Mouse (Mus musculus) left cerebral cortex, postnatal 4 days (tissue): Measurements from ENCODE around the gene Smpdl3a. TPM values are rescaled to one million over a fixed set of nuclear protein-coding genes. Genes with fewer than 3 reads are reported as not detected.

Experiments used
- DNase-seq: peaks from one replicate; pipeline ENCODE4 v3.0.0-alpha.2; 2022
- intact Hi-C: fragments of 180-260 bp; cut with DNase I; formaldehyde crosslinking; loops from one replicate; pipeline ENCODE4 v1.15.1; 2025
- total RNA-seq, 2 experiments: library from RNA; stranded (reverse); gene quantifications; 2 replicates each; pipeline ENCODE4 v1.2.3; 2021

Smpdl3a gene
- 10 to 100 TPM; 17.0 to 17.5 TPM for total RNA-seq

DNA sequence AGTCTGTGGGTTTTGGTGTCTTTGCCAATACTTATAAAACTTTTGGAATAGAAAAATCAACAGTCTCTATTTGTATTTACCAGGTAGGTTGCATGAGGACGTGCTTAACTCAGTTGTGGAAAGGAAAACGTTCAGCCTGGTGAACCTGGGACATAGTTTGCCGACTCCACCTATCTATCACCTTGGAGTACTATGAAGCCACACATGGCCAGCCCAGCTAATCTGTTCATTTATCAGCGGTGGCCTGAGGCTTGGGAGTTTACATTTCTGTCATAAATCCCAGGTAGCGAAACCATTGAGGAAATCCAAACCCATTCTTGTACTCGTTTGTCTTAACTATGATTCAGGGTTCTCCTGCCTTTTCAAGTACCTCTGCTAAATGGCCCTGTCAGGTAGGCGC is at the start of gene Smpdl3a:
Gene Smpdl3a (plus strand): TSS at position 318 of the 400 bp plus-strand sequence.
- no peak for DNase-seq
- intact Hi-C loops = no loop called here

DNA sequence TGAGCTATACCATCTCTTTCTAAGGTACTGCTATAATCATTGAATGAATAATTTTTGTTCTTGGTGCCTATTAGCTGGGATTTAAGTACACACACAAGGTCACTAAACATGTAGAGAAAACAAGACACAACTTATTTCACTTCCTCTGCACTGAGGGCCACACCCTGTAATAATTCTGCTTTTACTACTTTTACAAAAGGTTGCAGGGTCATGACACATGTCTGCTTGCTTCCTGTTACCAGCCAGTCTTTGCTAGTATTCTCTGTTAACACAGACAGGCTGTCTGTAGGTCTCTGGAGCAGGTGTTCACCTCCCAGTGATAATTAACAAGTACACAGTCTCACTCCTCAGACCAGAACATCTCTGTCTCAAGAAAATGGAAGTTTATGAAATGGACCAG is 48.7 kb upstream of the Smpdl3a start:
- DNase-seq = no peak
- intact Hi-C loops = loop anchor here (5.0 to 10.0 kb wide), 2 partner anchors 52 to 201 kb away; no protein-coding TSS in a partner anchor

DNA sequence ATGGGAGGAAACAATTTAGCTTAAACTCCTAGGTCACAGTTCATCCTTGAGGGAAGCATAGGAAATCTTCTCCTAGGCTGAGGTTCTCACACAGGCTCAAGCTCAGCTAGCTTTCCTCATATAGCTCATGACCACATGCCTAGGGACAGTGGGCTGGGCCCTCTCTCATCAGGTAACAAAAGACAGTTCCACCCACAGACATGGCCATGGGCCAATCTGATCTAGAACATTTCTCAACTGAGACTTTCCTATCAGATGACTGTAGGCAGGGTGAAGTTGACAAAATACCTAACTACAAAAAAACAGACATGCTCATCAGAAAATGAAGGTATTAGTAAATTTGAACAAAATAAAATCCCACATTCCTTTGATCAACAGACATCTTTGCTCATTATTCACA is 47.0 kb upstream of the Smpdl3a start:
- DNase-seq = no peak
- intact Hi-C loops = loop anchor here (5.0 to 10.0 kb wide), 2 partner anchors 50 to 202 kb away; no protein-coding TSS in a partner anchor

DNA sequence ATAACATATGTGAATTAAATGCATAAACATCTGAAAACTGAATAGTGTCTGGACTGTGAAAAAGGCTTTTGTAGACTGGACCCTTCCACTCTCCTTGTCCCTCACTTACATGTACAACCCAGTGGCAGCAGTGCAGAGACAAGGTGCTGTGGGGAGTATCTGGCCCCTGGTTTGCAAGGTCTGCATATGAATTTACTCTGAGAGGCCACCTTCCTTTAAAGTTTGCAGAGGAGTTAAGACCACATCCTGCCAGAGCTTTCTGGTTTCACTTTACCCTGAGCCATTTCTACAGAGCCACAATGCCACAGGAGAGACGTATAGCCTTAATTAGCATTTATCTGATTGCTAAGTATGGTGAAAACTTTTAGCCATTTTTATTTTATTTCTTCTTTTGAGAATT is 40.8 kb upstream of the Smpdl3a start:
- intact Hi-C loops = no loop called here
- DNase-seq = no peak

DNA sequence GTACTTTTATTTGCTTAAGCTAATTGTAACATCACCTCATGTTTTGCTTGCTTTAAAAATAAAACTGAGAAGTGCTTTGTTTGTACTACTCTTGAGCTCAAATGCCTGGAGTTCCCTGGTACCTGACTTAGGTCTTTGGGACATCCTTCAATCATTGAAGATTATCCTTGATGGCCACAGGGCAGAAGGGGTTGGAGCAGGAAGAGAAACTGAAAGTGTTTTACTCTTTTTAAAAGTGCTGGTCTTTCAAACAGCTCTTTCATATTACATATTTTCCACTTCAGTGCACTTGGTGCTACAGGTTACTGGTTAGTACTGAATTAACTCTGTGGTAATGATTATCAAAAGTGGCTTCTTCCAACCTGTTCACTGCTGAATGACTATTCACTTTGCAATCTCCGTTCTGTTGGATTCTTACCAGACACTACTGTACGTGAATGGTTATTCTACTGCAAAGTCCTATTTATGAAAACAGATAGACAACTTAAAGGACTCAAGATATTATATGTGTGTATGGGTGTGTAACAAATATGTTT is 38.9 kb upstream of the Smpdl3a start:
- no peak for DNase-seq
- intact Hi-C loops = no loop called here

DNA sequence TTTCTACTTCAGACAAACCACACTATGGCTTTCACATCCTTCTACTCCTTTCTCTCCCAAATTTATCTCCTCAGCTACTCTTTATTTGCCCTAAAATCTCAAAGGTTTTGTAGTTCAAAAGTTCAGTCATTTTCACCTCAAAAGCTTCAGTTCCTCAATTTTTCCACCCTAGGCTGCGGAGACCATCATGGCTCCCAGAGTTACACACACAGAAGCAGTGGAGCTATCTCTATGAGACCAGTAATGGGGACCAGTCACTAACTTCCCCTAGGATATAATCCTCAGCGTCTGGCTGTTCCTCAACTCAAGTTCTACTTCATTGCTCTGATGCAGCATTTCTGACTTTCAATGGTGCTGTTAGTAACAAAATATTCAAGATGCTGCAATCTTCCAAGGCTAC is 35.1 kb upstream of the Smpdl3a start:
- DNase-seq = no peak
- intact Hi-C loops = no loop called here

DNA sequence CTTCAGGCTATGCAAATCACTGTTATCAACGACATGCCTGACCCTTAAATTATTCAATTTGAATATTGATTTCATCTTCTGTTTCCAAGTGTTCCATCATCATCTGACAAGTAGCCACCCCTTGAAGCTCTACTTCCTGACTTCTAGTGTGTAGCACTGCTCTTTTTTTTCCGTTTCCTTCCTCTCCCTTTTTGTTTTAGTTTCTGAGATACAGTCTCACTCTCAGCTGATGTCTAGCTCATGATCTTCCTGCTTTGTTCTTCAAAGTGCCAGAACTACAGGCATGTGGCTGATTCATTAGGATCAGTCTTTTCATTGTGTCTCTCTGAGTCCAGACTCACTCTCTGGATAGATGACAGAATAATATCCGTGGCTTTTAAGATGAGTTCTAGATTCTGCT is 33.4 kb upstream of the Smpdl3a start:
- intact Hi-C loops = no loop called here
- no peak for DNase-seq

DNA sequence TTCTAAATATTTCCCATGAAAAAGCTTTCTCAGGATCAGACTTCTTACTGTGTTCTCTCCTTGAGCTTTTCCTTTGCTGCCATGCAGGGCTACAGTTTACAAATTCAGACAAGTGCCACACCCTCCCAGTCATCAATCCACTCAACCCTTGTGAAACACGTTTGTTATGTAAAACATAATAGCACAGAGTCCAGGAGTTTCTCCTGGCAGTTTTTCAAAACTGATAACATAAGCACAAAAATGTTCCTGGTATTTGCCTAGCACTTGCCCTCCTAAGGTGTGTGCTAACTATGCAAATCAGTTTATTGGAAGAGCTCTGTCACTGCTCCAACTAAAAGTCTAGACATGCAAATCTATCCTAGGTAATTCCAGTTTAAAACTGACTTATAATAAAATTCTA is 31.1 kb upstream of the Smpdl3a start:
- DNase-seq = no peak
- intact Hi-C loops = no loop called here

DNA sequence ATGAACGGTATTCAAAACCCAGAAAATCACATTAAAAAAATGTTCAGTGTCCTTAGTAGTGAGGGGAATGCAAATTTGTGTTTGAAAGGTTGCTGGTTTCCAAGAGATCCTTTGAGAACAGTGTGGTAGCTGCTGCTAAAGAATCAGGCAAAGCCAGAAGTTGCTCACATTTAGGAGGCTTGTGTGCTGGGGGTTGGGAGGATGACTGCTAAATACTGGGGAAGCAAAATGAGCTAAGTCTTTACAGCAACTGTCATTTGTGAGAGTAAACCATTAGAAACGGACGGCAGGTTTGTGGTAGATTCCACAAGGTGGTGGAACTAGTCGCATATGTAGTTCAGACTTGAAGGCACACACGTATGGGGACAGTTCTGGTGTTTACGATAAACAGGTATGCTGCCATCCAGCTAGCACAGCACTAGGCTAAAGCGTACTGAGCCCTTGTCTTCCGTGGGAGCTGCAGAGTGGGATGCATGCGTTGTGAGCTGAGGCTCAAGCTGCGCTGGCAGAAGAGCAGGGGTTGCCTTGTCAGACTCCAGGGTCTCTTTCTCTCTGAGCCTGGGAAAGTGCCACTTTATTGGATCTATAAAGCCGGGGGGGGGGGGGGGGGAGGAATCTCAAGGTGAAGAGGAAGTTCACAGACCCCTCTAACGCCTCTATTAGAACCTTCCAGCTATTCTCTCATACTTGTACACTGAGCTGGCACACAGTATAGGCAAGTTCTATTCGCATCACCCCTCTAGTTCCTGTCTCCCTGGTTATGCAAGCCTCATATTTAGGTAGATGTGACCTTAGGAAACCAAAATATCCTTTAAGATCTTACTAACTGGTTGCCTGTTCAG is 10.6 kb upstream of the Smpdl3a start:
- DNase-seq = peak; percentile 10
- intact Hi-C loops = no loop called here

DNA sequence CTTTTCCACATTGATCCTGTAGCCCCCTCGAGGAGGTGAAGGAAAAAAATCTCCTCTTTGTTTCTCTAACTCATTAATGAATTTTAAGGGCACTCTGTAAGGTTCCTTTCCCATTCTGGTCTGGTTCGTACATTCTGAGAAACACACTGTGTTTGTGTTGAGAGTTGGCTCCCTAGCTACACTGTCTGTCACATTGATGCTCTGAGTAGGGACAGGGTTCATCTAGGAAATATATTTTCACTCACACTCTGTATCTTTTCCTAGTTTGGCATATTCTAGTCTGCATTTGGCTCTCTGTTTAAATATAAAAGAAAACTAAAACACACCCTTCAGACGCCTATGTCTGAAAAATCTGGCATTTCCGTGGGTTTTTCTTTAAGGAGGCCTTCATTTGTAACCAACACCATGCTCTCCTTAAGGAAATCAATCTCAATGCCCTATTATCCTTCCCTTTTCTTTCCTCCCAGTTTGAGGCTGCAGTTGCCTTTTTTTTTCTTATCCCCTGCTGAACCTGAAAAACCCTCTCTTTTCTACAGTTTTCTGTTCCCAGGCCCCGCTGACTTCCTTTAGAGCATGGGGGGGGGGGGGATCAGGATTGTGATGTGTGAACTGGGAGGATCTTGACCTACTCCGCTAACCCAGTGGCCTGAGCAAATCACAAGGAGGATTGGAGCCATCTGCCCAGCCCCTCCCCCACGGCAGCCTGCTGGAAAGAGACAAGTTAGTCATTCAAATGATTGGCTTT is 9.8 kb upstream of the Smpdl3a start:
- peak; percentile 98 for DNase-seq
- intact Hi-C loops = no loop called here

DNA sequence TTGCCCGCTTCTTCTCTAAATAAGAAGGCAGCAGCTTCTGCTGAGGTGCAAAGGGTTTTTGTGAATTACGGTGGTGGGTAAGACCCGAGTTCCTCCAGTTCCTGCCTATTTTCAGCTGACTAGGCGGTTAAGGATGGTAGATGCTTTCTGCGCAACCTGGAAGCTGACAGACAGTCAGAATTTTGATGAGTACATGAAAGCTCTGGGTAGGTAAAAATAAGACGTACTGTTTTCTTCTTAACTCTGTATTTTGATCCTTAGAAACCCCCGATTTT is 9.3 kb upstream of the Smpdl3a start, which contains the start of gene Fabp7:
Gene Fabp7 (plus strand): TSS at position 6 of the 275 bp plus-strand sequence.
- DNase-seq = no peak
- intact Hi-C loops = no loop called here

DNA sequence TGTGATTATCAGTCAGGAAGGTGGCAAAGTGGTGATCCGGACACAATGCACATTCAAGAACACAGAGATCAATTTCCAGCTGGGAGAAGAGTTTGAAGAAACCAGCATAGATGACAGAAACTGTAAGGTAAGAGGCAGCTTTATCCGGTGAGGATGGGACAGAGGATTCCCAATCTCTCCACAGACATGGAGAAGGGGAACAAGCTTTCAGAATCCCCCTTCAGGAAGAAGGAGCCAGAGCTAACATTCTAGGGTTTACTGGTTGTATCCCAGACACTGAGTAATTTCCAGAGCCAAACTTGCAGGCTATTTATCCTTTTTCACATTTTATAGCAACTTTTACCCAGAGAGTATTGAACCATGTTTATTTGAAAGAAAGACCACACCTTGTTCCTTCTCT is 8.6 kb upstream of the Smpdl3a start:
- intact Hi-C loops = no loop called here
- DNase-seq = no peak

DNA sequence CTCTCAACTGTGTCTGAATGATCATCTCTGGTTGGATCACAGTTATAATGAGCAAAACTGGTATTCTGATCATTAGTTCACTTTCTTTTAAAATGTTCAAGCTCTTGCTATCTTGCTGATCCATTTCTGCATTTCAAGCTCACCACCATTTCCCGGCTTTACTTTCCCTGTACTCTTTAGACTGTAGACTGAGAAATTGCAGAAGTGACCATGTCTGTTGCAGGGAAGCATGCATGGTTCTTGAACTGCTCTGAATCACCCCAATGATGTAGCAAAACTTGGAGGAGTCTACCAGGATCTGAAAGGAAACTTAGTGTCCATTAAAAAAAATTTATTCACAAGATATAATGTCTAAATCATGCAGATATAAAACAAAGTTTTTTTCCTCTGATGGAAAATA is 1.2 kb upstream of the Smpdl3a start:
- DNase-seq = no peak
- intact Hi-C loops = no loop called here

DNA sequence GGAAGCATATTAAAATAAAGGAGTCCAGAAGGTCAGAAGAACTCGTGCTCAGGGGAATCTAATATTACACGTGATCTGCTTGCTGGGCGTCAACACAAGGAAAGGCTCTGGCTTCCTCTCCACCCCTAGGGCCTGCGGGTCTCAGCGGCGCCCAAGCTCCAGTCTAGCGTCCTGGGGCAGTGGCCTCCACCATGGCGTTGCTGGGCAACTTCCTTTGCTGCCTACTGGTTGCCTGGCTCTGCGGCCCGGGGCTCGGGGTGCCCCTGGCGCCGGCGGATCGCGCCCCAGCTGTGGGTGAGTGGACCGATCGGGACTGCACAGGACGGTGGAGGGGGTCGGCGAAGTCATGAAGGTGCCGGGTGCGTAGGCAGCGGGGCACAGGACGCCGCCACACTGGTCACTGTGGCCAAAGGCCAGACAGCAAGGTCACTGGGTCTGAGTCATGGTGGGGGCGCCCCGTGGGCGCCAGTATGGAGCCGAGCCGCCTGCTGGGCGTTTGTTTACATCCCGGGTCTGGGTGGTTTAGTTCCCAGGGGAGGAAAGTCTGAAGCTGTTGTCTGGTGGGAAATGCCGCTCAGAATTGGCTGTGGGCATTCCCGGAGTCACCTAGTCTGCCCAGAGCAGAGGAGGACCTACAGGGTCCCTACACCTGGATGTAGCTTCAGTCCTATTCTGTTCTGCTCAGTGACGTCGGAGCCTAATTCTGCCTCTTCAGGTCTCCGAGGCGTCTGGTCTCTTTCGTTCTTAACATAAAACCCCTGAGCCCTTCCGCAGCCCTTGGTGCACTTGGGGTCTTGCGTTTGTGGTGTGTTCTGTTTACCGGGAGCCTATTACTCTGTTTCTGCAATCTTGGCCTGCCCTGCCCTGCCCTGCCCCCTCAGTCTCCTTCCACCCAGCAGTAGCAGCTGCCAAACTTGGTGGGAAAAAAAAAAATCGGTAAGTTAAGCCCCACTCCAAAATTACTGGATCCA is 641 bp downstream of the Smpdl3a start:
- peak; percentile 35 for DNase-seq
- intact Hi-C loops = loop anchor here (5.0 kb wide), 1 partner anchor 47 kb away; no protein-coding TSS in a partner anchor

DNA sequence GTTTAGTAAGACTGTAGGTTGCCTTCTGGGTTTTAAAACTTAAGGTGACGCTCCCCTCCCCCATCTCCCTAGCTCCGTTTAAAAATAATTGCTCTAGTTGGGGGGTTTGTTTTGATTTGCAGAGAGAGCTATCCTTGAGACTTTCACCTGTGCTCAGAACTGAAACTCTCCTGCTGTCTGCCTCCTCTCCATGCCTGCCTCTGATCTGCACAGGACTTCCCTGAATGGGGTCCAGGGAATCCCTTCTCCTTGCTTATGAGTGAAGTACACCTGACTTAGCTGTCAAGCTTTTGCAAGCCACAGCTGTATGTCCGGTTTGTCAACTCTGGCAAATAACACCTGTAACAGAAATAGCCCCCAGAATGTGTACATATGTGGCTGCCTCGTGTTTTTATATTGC is 1.4 kb downstream of the Smpdl3a start:
- intact Hi-C loops = loop anchor here (5.0 kb wide), 1 partner anchor 48 kb away; no protein-coding TSS in a partner anchor
- no peak for DNase-seq

DNA sequence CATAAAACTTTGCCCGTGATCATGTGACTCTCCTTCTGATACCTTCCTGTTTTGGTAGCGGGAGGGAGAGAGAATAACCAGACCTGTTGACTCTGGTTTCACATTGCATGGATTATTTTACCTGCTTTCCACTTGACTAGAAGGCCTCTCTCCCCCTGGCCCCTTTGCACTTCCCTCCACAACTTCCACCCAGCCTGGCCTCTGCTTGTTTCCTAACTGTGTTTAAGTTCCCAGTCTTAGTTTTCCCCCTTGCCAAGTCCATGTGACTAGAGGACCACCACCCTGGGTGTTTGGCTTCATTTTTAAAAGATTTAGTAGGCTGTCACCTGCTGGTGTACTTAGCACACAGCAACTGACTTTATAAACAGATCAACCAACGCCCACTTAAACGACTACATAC is 1.9 kb downstream of the Smpdl3a start:
- intact Hi-C loops = loop anchor here (5.0 kb wide), 1 partner anchor 49 kb away; no protein-coding TSS in a partner anchor
- DNase-seq = peak; percentile 23

DNA sequence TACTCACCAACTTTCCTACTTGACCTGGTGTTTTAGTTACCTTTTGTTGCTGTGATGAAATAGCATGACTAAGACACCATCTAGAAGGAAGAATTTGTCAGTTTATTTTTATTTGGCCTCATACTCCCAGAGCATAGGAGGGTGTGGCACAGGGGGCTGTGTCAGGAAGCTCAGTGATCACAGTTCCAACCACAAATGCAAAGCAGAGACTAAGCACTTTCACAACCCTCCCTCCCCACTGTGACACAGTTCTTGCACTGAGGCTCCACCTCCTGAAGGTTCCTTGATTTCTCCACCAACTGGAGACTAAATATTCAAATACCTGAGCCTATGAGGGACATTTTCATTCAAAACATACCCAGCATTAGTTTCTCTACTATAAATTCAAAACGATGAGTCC is 5.4 kb downstream of the Smpdl3a start:
- no peak for DNase-seq
- intact Hi-C loops = loop anchor here (5.0 kb wide), 1 partner anchor 52 kb away; no protein-coding TSS in a partner anchor

DNA sequence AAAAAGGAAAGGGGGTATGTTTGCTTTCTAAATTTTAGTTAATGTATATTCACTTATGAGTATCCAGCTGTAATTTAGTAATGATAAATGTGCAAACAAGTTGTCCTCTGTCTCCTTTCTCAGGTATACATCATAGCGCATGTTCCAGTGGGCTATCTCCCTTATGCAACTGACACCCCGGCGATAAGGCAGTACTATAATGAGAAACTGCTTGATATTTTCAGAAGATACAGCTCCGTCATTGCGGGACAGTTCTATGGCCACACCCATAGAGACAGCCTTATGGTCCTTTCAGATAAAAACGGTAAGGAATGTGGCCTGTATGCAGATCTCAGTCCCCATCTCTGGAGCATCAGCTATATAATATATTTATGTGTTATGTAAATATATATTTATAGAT is 13.6 kb downstream of the Smpdl3a start:
- no peak for DNase-seq
- intact Hi-C loops = no loop called here

DNA sequence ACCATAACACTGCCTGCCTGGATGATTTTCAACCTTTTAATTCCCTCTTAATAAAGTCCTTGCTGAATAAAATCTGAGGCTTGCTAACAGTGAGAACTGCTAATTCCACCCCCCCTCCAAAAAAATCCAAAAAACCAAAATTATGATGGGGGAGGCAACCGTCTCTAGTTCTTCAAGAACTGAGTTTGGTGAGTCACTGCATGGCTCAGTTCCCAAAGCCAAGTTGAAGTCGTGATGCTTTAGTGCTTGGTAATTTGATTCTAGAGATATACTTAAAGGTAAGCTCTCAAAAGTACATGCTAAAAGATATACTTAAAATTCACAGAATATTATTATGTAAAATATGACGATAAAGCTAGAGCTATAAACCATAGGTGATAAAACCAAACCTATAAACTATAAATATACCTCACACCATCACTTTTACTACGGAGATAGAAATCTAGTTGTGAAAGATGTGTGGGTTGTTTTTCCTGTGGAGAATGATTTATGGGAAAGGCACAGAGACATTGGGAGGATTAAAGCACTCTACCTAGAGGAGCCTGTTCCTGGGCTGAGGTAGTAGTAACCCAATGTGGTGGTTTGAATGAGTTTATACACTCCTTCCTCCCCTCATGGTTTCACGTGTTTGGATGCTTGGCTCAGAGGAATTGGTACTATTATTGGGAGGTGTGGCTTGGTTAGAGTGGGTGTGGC is 18.2 kb downstream of the Smpdl3a start:
- DNase-seq = no peak
- intact Hi-C loops = no loop called here

DNA sequence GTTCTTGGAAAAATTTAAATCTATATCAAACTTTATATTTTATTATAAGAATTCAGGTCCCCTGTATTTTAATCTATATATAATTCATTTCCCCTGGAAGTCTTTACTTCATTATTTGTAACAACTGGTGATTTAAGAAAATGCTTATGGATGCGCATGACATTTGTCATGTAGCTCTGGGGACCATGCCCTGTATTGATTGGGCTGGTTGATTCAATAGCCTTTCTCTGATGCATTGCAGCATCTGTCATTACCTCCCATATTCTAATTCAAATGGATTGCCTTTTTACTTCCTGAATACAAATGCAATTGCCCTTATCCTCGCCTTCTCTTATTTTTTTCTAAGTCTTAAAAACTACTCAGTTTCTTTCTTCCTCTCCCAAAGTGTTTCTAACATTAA is 20.2 kb downstream of the Smpdl3a start:
- intact Hi-C loops = no loop called here
- no peak for DNase-seq
